Mouse (Mus musculus) liver (tissue): ENCODE data around the gene Tnrc6a.
A peak's percentile ranks its signal among the peaks of the same experiment; 100 is the strongest.

Experiments
- DNase-seq: peaks from one replicate; pipeline ENCODE4 v3.0.0-alpha.2; 2020; ENCODE audit warnings: mixed read lengths

Gene Tnrc6a

GRCm38 (mm10) chr7:123242241-123242640 is 118.6 kb downstream of the Tnrc6a start:
- DNase-seq, result no peak

- peak; percentile 21 for DNase-seq
Observed at GRCm38 (mm10) chr7:123244833-123245232, 121.1 kb downstream of the Tnrc6a start.
